Mouse (Mus musculus) embryonic fibroblast, embryonic 13.5 days (primary cell): ENCODE data around the gene Cldn34c4.

Experiments
- CTCF ChIP-seq: IDR thresholded peaks from 2 replicates; pipeline ENCODE4 v1.5.1; 2011; ENCODE audit warnings: mild to moderate bottlenecking, control low read depth, low read length, moderate library complexity, borderline replicate concordance; ENCODE audit not compliant: insufficient read depth
- POLR2A ChIP-seq: IDR thresholded peaks from 2 replicates; pipeline ENCODE4 v1.6.1; 2011; ENCODE audit warnings: low read depth, mild to moderate bottlenecking, control low read depth, low read length, moderate library complexity

DNA sequence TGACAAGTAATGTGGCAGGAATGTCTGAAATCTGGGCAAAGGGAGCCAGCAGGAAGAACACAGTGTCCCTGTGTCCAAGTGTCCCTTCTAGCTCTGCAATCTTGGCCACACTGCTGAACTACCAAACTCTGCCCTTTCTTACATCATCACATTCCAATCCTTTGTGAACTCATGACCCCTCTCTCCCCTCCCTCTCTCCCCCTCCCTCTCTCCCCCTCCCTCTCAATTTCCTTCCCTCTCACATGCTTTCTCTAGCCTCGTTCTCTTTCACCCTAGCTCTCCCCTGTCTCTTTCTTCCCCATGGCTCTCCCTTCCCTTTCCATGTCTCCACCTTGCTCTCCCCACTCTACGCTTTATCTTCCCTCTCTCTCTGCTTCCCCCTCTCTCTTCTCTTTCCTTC is at the start of gene Cldn34c4:
- TF ChIP-seq CTCF (no peak), POLR2A (no peak)
